Mouse (Mus musculus): ENCODE data around the gene Cxadr.

The Cxadr gene

GRCm38 (mm10) chr16:78306606-78307005 is 5.3 kb downstream of the Cxadr start:
- no peak for DNase-seq (ENCODE audit: low spot score in 2 of 2)

- DNase-seq (ENCODE audit: low spot score in 2 of 2): no peak
These were observed 6.3 kb downstream of the Cxadr start for GRCm38 (mm10) chr16:78307476-78308192.

- DNase-seq (ENCODE audit: low spot score in 2 of 2): no peak
These were observed 8.0 kb downstream of the Cxadr start for GRCm38 (mm10) chr16:78309258-78309657.

GRCm38 (mm10) chr16:78313135-78313887 is 12.0 kb downstream of the Cxadr start:
- no peak for DNase-seq (ENCODE audit: low spot score in 2 of 2)

GRCm38 (mm10) chr16:78314026-78314425 is 12.7 kb downstream of the Cxadr start:
- no peak for DNase-seq (ENCODE audit: low spot score in 2 of 2)

- peak in 1 of 2 experiments; percentile 49 for DNase-seq (ENCODE audit: low spot score in 2 of 2)
These were observed 15.6 kb downstream of the Cxadr start for GRCm38 (mm10) chr16:78316849-78317248.

- DNase-seq (ENCODE audit: low spot score in 2 of 2): peak in 1 of 2 experiments; percentile 39
These were observed 16.7 kb downstream of the Cxadr start for GRCm38 (mm10) chr16:78317960-78318359.

GRCm38 (mm10) chr16:78319711-78320110 is 18.4 kb downstream of the Cxadr start:
- DNase-seq (ENCODE audit: low spot score in 2 of 2): no peak

GRCm38 (mm10) chr16:78321559-78321958 is 20.3 kb downstream of the Cxadr start:
- DNase-seq (ENCODE audit: low spot score in 2 of 2): no peak

- no peak for DNase-seq (ENCODE audit: low spot score in 2 of 2)
These were observed 20.9 kb downstream of the Cxadr start for GRCm38 (mm10) chr16:78322140-78322539.

- no peak for DNase-seq (ENCODE audit: low spot score in 2 of 2)
These were observed 24.9 kb downstream of the Cxadr start for GRCm38 (mm10) chr16:78325972-78326848.

GRCm38 (mm10) chr16:78327562-78327961 is 26.3 kb downstream of the Cxadr start:
- DNase-seq (ENCODE audit: low spot score in 2 of 2): no peak

- DNase-seq (ENCODE audit: low spot score in 2 of 2): no peak
These were observed 26.7 kb downstream of the Cxadr start for GRCm38 (mm10) chr16:78327999-78328398.

GRCm38 (mm10) chr16:78337226-78337625 is 35.9 kb downstream of the Cxadr start:
- DNase-seq (ENCODE audit: low spot score in 2 of 2): no peak

- DNase-seq (ENCODE audit: low spot score in 2 of 2): no peak
These were observed 40.1 kb downstream of the Cxadr start for GRCm38 (mm10) chr16:78341356-78341755.

GRCm38 (mm10) chr16:78342767-78343166 is 41.5 kb downstream of the Cxadr start:
- DNase-seq (ENCODE audit: low spot score in 2 of 2): no peak

GRCm38 (mm10) chr16:78343792-78344191 is 42.5 kb downstream of the Cxadr start:
- DNase-seq (ENCODE audit: low spot score in 2 of 2): no peak

- DNase-seq (ENCODE audit: low spot score in 2 of 2): no peak
These were observed 45.5 kb downstream of the Cxadr start for GRCm38 (mm10) chr16:78346662-78347327.

GRCm38 (mm10) chr16:78347328-78347926 is 46.1 kb downstream of the Cxadr start:
- peak; percentile 3 to 25 for DNase-seq (ENCODE audit: low spot score in 2 of 2)

GRCm38 (mm10) chr16:78357757-78358156 is 56.5 kb downstream of the Cxadr start:
- no peak for DNase-seq (ENCODE audit: low spot score in 2 of 2)

- DNase-seq (ENCODE audit: low spot score in 2 of 2): no peak
These were observed 60.2 kb downstream of the Cxadr start for GRCm38 (mm10) chr16:78361466-78361865.
